Mouse (Mus musculus) cortical plate, adult 2 months (tissue): ENCODE measurements around the gene Lce3e.

Experiments used
- CTCF ChIP-seq: fragments of 200-500 bp; IDR thresholded peaks from 2 replicates; pipeline ENCODE4 v1.5.1; 2011; ENCODE audit warnings: mild to moderate bottlenecking, control low read depth, low read length; ENCODE audit not compliant: insufficient read depth; ENCODE audit errors: extremely low read depth
- POLR2A ChIP-seq: fragments of 200-500 bp; IDR thresholded peaks from 2 replicates; pipeline ENCODE4 v1.6.1; 2011; ENCODE audit warnings: mild to moderate bottlenecking, low read length, control low read depth; ENCODE audit not compliant: insufficient read depth; ENCODE audit errors: extremely low read depth

- TF ChIP-seq POLR2A (no peak), CTCF (no peak)
These were observed 25.1 kb downstream of the Lce3e start, which contains the start of gene Lce3f for GRCm38 (mm10) chr3:92991926-92992325.
